Mouse (Mus musculus): ENCODE measurements around the gene Timeless.
"Not testable (repeated sequence)": the region's sequence is repeated elsewhere in the genome, so short reads cannot be mapped to it uniquely, and the experiment has no call there.

The Timeless gene

DNA sequence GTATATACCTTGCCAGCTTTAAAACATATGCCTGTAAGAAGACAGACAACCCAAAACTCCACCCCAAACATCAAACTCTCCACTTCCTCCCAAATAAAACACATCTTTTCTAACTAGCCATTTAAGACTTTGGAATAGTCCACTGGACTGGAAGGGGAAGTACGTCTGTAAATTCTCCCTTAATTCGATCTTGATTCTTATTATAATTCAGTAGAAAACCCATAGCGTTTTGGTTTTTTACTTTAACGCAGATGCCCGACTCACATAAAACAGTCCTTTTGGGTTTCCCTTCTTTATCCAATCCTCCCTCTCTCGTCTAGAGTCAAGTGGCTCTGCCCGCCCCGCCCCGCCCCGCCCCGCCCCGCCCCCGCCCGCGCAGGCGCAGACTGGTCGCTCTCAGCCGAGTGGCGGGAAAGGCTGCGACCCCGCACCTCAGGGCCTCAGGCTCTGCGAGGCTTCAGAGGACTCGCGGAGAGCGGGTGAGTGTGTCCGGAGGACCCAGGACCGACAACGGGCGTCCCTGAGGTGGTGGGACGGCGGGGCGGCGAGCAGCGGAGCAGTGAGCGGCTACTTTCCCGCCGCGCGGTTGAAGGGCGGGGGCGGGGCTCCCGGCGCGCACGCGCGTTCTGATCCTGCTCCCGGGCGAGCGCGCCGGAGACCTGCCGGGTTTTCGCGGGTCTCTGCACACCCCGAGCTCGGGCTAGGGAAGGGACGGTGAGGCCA is at the start of gene Timeless:
TSS of gene Timeless (plus strand) at position 369 of the 723 bp plus-strand sequence.
- DNase-seq: peak; percentile 80 to 93

DNA sequence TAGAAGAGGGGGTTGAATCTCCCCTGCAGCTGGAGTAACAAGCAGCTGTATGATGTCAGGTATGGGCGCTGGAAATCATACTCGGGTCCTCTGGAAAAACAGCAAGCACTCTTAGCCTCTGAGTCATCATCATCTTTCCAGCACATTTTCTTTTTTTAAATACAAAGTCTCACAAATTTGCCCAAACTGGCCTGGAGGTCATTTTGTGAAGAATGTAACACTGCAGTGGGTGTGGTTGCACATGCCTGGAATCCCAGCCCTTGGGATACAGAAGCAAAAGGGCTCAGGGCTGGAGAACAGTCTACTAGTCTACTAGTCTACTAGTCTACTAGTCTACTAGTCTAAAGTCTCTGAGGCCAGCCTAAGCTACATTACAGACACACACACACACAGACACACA is 47.6 kb upstream of the Timeless start:
- no peak for DNase-seq

DNA sequence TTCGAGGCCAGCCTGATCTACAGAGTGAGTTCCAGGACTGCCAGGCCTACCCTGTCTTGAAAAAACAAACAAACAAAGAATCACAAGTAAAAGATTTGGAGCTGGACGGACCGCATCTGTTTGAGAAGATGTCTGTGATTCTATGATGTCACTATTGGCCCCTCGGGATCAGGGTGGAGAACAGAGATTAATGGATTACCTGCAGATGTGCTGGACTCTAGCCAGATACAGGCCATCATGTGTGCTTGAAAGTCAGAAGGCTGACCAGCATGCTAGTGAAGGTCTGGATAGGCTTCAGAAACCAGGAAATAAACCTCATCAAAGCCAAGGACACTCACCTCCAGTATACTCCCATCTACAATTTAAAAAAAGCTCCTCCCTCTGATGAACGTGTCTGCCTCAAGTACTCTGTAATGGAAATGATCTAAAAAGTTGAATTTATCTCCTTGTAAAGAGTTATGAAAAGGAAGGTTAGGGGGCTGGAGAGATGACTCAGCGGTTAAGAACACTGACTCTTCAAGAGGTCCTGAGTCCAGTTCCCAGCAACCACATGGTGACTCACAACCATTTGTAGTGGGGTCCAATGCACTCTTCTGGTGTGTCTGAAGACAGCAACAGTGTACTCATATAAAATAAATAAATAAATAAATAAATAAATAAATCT is 46.5 kb upstream of the Timeless start:
- no peak for DNase-seq

DNA sequence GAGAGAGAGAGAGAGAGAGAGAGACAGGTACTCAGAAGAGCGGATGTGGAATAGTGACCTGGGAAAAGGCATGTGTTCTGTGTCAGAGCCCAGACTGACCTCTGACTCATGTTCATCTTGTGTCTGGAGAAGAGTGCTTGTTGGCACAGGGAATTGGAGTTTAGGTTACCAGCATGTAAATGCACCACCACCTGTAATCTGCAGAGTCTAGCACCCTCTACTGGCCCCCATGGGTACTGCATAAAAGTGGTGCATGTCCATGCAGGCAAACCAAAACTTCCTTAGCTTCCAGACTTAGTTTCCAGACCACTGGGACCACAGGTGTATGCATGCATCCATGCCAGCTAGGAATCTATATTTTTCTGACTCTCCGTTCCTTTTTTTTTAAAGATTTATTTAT is 45.9 kb upstream of the Timeless start:
- peak; percentile 44 to 76 for DNase-seq

DNA sequence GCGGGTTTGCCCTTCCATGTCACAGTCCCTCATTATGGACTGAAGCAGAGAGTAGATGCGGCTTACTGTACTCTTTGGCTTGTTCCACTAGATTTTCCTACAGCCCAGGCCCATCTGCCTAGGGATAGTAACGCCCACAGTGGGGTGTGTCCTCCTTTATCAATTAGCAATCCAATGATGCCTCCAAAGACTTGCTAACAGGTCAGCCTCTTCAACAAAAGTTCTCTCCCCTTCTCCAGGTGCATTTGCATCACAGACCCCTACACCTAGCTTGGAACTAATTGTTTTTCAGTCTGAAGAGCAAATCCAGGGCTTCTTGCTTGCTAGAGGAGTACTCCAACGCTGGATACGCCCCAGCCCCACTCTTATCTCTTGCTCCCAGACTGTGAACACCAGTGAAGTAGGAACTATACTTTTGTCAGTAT is 44.7 kb upstream of the Timeless start:
- DNase-seq: no peak

DNA sequence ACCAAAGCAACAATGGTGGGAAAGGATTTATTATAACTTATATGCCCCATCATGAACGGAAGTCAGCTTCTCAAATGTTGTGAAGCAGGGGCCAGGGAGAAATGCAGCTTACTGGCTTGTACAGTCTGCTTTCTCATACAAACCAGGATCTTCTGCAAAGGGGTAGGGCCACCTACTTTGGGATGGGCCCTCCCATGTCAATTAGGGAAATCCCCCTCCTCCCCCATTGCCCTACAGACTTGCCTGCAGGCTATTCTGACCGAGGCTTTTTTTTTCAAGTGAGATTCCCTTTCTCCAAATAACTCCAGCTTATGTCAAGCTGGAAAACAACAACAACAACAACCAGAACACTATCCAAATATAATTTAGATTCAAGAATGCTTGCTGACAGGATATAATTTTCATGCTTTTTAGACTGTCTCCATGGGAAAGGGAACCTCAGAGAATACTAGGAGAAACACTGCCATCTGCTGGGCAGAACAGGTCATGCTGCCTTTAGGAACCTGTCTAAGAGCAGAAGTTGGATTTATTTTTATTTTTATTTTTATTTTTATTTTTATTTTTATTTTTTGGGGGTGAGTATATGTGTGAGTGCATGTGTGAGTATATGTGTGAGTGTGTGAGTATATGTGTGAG is 43.5 kb upstream of the Timeless start:
- DNase-seq: peak; percentile 46 to 72

DNA sequence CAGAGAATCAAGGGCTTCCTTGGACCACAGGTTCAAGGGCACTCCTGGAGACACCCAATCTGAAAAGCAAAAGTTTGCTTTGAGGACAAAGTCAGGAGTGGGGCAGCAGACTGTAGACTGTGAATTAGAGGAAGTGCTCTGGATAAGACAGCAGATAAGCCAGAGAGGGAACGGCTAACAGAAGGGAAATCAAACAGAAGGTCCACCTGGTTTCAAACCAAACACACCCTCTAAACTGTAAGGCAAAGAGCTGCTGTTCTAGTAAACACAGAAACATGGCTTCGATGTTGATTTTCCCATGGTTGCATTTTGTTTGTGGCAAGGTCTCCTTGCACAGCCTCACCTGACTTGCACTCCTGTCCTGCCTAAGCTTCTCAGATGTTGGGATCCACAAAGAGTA is 40.4 kb upstream of the Timeless start:
- no peak for DNase-seq

DNA sequence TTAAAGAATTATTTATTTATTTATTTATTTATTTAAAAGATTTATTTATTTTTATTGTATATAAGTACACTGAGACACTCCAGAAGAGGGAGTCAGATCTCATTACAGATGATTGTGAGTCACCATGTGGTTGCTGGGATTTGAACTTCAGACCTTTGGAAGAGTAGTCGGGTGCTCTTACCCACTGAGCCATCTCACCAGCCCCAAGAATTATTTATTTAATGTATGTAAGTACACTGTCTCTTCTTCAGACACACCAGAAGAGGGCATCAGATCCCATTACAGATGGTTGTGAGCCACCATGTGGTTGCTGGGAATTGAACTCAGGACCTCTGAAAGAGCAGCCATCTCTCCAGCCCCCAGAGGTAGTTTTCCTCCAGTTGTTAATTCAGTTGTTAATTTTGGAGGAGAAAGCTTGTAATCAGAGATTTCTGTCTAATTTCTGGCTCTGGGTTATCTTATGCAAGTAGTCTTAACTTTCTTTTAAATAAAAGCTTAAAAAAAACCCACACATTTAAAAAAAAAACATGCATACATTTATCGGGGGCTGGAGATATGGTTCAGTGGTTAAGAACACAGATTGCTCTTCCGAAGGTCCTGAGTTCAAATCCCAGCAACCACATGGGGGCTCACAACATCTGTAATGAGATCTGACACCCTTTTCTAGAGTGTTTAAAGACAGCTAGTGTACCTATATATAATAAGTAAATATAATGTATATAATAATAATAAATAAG is 39.7 kb upstream of the Timeless start:
- DNase-seq: not testable (repeated sequence)

DNA sequence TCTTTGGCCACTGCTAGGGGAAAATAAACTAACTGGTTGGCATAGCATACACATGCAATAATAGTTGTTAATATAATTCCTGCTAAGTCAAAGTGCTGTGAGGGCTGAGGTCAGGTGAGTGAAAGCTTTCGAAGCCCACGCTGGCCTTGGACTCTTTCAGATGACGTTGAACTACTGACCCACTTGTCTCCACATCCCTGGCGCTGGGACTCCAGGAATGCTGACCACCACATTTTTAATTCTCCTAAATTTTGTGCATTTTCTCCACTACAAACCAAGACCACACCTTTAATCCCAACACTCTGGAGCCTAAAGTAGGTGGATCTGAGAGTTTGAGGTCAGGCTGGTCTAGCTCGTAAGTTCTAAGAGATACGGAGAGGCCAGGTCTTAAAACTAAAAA is 38.8 kb upstream of the Timeless start:
- DNase-seq: no peak

DNA sequence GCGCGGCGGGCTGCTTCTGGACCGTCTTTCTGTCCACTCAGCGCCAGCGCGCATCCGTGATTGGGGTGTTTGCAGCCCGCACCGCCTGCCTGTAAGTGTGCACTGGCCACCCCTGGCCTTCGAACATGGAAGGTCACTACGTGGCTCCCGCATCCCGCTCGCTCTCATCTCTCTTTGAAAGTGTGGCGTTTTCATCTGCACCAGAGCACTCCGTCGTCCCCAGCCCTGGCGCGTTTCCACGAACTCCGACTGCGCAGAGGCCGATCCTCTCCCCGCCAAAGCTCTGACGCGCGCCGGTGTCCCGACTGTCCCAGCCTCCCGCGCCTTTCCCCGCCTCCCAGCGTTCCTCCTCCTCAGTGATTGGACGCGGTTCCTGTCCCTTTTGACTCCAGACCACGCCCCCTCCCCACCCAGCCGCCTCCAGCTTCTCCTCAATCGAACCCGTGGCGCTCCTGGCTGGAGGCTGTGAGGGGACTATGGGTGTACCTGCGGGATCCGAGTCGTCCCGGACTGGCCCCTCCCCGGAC is 37.8 kb upstream of the Timeless start, which contains the start of gene Gls2:
TSS of gene Gls2 (plus strand) at position 434 of the 527 bp plus-strand sequence.
- DNase-seq: peak; percentile 74 to 81

DNA sequence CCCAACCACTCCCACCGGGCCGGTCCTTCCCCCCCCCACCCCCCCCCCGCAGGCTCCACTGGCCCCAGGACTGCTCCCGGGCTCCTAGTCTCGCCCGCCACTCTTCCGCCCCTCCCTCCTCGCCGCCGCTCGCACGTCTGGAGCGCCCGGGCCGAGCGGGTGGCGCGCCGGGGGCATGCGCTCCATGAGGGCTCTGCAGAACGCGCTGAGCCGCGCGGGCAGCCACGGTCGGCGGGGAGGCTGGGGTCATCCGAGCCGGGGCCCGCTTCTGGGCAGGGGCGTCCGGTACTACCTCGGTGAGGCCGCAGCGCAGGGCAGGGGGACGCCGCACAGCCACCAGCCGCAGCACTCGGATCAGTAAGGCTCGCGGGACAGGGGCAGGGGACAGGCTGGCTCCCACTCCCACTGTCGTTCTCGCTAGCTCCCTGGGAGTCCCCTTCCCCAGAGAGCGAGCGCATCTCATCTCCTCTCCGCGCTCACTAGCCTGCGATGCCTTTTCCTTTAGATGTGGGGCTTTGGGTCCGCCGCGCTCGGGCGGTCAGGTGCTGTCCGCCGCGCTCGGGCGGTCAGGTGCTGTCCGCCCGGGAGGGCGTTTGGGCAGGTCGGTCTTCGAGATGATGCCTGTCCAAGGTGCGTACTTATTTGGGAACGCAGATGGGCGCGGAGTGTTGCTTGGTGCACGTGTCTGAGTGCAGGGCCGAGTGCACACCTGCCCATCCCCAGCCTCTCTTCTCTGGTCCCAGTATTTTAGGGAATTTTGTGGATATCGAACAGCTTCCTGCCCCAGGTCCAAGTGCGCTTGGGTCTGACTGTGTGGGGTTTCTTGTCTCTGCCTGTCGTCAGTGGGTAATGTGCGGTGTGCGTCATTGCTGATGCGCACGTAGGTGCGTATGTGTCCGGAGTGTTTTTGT is 37.1 kb upstream of the Timeless start:
- DNase-seq: peak; percentile 16 to 36

DNA sequence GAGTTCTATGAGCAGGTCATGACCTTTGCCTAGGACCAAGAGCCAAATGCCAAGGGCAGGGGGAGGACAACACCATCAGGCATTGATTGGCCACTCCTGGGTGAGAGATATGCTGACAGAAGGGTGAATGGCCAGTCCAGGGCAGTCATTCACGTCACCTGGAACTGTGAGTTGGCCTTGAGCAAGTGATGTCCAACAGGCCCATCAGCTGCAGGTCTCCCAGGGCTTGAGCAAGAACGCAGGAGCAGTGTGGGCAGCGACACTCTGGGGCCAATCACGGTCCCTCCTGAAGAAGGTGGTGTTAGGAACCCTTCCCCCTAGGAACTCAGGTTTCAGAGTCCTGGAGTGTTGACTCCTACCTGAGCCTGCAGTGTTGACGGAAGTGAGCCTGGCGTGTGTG is 30.0 kb upstream of the Timeless start:
- no peak for DNase-seq

DNA sequence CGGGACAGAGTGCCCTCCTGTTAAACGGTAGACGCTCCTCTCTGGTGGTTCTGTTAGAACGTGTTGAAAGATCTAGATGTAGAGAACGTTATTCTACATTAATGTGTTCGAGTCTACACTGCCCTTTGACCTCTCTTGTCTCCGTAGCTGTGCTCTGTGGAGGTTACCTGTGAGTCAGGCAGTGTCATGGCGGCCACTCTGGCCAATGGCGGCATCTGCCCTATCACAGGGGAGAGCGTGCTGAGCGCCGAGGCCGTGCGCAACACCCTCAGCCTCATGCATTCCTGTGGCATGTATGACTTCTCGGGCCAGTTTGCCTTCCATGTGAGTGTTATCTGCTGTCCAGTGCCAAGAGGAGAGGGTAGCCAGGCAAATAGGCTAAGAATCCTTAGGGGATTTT is 26.9 kb upstream of the Timeless start:
- no peak for DNase-seq

DNA sequence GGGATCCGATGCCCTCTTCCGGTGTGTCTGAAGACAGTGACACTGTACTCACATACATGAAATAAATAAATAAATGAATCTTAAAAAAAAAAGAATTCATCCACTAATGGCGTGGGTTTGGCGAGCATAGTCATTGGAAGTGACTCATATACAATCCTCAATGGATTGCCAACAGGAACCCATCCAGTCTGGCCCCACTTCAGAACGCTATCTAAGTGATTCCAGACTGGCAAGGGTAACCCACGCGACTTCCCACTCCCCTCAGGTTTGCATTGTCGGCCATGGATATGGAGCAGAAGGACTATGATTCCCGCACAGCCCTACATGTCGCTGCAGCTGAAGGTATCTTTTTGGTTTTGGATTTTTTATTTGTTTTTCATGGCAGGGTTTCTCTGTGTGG is 23.5 kb upstream of the Timeless start:
- DNase-seq: no peak

DNA sequence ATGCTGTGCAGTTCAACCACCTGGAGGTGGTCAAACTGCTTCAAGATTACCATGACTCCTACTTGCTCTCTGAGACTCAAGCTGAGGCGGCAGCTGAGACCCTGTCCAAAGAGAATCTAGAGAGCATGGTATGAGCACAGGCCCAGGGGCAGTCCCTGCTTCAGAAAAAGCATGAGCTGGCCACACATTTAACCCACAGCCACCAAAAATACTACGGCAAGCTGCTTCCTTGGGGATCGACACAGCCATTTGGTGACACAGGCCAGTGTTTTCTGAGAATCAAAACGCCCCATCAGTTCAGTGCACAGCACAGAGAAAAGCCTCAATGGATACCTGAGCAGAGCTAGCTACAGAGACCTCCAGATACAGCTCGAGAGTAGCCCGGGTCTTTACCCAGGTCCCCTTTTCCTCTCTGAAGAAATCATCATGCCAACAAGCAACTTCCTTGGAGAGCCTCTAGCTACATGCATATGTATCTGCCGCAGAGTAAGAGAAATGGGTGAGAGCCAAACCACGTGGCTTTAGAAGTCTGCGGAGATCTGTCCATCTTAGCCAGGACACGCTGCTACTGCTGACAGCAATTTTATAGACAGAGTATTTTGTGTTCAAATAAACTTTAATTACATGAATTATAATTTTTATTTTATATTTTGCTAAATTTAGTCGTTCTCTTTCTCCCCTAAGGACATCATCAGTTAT is 22.4 kb upstream of the Timeless start:
- no peak for DNase-seq

DNA sequence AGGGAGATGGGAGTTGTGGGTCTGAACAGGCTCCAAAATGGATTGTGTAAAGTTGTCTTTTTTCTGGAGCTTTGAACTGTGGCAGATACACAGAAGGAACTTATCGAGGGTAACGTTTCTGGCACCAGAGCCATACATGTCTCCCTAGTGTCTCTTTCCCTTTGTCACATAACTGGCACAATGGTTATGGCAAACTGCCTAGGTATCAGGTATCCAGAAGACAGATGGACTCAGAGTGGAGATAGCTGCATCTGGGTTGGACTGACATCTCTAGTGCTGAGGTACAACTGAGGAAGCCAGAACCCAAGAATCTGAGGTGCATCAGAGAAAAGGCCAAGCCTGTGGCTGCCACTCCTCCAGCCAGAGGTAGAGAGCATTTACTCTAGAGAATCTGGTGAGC is 21.7 kb upstream of the Timeless start:
- DNase-seq: no peak

DNA sequence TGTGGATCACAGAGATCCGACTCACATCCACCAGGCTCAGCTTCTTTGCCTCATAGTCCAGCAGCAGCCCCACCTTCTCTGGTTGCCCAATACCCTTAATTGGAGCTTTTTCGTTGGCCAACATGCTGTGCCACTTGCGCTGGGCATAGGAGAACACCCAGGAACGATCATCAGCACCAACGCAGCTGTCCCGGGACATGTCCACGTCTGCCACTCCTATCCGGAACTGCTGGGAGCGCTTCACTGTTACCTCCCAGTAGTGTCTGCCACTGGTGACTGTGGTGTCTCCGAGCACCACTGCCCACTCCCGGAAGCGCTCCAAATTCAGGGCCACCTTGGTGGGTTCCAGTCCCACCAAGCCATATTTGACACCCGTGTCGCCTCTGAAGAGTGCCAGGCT is 20.9 kb upstream of the Timeless start:
- no peak for DNase-seq

DNA sequence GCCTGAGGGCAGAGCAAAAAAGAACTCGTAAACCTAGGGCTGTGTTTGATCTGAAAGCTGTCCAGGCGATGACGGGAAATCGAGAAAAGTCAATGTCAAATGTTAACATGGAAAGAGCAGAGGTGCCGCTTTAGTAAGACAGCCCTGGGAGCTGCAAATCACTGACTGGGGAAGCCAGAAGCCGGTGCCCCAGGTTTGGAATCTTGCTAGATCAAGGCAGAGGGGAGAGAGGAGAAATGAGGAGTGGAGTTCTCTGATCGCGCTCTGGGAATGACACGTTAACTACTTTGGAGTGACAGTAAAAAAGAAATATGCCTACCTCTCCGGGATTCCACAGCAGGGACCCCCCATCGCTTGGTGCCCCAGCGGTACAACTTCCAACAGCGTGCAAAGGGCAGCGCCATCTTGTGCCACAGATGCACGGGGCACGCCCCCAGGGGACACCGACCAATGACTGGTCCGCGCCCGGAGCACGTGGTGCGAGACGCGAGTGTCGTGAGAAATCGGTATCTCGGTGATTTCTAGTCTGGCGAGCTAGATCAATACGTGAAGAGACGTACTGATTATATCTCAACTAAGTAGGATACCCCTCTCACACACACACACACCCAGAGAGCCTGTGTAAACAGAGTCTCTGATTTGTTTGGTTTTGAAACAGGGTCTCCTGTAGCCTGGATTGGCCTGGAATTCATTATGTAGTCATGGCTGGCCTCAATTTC is 20.3 kb upstream of the Timeless start, which contains the start of gene Spryd4:
TSS of gene Spryd4 (minus strand) at position 418 of the 719 bp plus-strand sequence.
- DNase-seq: peak; percentile 76 to 91

DNA sequence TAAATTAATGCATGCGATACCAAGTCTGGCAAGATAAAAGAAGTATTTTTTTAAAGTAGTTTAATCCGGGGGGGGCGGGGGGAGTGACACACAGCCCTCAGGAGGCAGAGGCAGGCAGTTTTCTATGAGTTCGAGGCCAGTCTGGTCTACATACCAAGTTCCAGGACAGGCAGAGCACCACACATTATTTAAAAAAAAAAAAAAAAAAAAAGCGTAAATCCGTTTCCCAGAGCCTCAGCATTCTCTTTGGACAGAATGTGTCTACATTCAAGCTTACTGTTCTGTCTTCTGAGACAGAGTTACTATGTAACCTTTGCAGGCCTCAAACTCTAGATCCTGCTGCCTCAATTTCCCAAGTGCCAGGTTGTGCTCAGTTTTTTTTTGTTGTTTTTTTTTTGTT is 19.7 kb upstream of the Timeless start:
- DNase-seq: no peak

DNA sequence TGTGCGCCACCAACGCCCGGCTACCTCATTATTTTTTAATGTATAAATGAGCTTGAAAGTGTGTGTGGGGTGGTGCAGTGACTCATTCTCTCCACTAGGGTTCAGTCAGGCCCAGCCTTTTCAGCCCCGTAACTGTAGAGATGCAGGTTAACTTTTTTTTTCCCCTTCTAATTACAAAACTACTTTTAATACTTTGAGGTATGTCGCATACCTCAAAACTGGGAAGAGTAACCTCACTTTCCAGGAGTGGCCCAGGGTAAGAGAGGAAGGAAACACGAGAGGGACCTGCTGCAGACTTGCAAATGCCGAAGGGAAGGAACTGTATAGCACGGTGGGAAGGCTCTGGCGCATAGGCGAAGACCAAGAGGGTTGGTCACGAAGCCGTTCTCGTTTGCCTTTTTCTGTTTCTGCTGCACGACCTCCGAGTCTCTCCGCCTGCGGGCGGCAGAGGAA is 19.0 kb upstream of the Timeless start:
- peak; percentile 36 to 63 for DNase-seq

Measured in spleen, adult 18-20 months (tissue).